Mouse (Mus musculus) heart, postnatal 25 days (tissue): ENCODE measurements around the gene Rpap1. TPM values are rescaled to one million over a fixed set of nuclear protein-coding genes. Genes with fewer than 3 reads are reported as not detected.
"Not testable (repeated sequence)": the region's sequence is repeated elsewhere in the genome, so short reads cannot be mapped to it uniquely, and the experiment has no call there.

ENCODE experiments used
- DNase-seq: peaks from one replicate; pipeline ENCODE4 v3.0.0; 2022; ENCODE audit warnings: low spot score
- intact Hi-C: fragments of 180-260 bp; cut with DNase I; formaldehyde crosslinking; loops from one replicate; pipeline ENCODE4 v1.15.1; 2025
- total RNA-seq, 2 experiments: library from RNA; stranded (reverse); gene quantifications; 2 replicates each; pipeline ENCODE4 v1.2.3; 2021

Gene Rpap1
- total RNA-seq, 2 experiments from 2014 or later, result 13.7 to 14.2 TPM

GRCm38 (mm10) chr2:119743176-119743807 lies 44.0 kb downstream of the Rpap1 start:
- intact Hi-C loops, result no loop called here
- no peak for DNase-seq

GRCm38 (mm10) chr2:119742461-119743175 lies 44.7 kb downstream of the Rpap1 start:
- intact Hi-C loops, result no loop called here
- no peak for DNase-seq

GRCm38 (mm10) chr2:119741581-119742411 lies 45.5 kb downstream of the Rpap1 start, which contains the start of gene Itpka:
Itpka (plus strand) TSS chr2:119742337.
- intact Hi-C loops, result no loop called here
- DNase-seq, result no peak

- no peak for DNase-seq
- intact Hi-C loops, result no loop called here
These were observed 46.8 kb downstream of the Rpap1 start for GRCm38 (mm10) chr2:119740567-119740966.

- no peak for DNase-seq
- intact Hi-C loops, result no loop called here
These were observed 50.2 kb downstream of the Rpap1 start for GRCm38 (mm10) chr2:119737124-119737523.

- intact Hi-C loops, result no loop called here
These were observed 56.6 kb downstream of the Rpap1 start for GRCm38 (mm10) chr2:119730735-119731134.

GRCm38 (mm10) chr2:119727762-119728416 lies 59.4 kb downstream of the Rpap1 start:
- intact Hi-C loops, result no loop called here
- DNase-seq, result no peak

More at GRCm38 (mm10) chr2:119730735-119731134, 56.6 kb downstream of the Rpap1 start:
- DNase-seq, result no peak

GRCm38 (mm10) chr2:119721070-119721469 lies 66.3 kb downstream of the Rpap1 start:
- intact Hi-C loops, result no loop called here

GRCm38 (mm10) chr2:119715868-119716267 lies 71.5 kb downstream of the Rpap1 start:
- DNase-seq, intact Hi-C loops: not testable (repeated sequence)

More at GRCm38 (mm10) chr2:119721070-119721469, 66.3 kb downstream of the Rpap1 start:
- DNase-seq, result no peak

Other genes starting within 250 kb of the Rpap1 start
- under 1 TPM; 0.17 to 0.18 TPM for gene Exd1, start 239.9 kb downstream of the Rpap1 start, total RNA-seq
- gene Chp1, start 239.8 kb downstream of the Rpap1 start, total RNA-seq, result 10 to 100 TPM; 88.0 to 92.5 TPM
- gene Nusap1, start 169.2 kb downstream of the Rpap1 start, total RNA-seq, result 1 to 10 TPM; 1.1 to 1.5 TPM
- gene Oip5, start 169.1 kb downstream of the Rpap1 start, total RNA-seq, result under 1 TPM in 1 of 2 experiments, not detected in 1; 0.34 TPM
- gene Ndufaf1, start 124.7 kb downstream of the Rpap1 start, total RNA-seq, result 10 to 100 TPM; 66.3 to 67.5 TPM
- gene Rtf1, start 112.5 kb downstream of the Rpap1 start, total RNA-seq, result 10 to 100 TPM; 20.4 to 20.9 TPM
- gene Itpka, start 45.2 kb downstream of the Rpap1 start, total RNA-seq, result under 1 TPM; 0.57 to 0.78 TPM
- gene Ltk, start 27.1 kb downstream of the Rpap1 start, total RNA-seq, result not detected
- gene Tyro3, start 10.2 kb upstream of the Rpap1 start, total RNA-seq, result 1 to 10 TPM; 1.2 to 1.3 TPM
- 10 to 100 TPM; 31.9 to 42.9 TPM for gene Mga, start 109.7 kb upstream of the Rpap1 start, total RNA-seq
- 1 to 10 TPM; 8.4 to 9.1 TPM for gene Mapkbp1, start 185.2 kb upstream of the Rpap1 start, total RNA-seq
- gene Jmjd7, start 239.9 kb upstream of the Rpap1 start, total RNA-seq, result 1 to 10 TPM; 7.1 to 9.1 TPM
- gene Gm28042, start 240.0 kb upstream of the Rpap1 start, total RNA-seq, result under 1 TPM; 0.81 TPM
- gene Pla2g4b, start 245.9 kb upstream of the Rpap1 start, total RNA-seq, result 1 to 10 TPM; 1.7 to 2.8 TPM